Mouse (Mus musculus) neural tube, embryonic 15.5 days (tissue): ENCODE data around the gene Syt12. TPM values are rescaled to one million over a fixed set of nuclear protein-coding genes. Genes with fewer than 3 reads are reported as not detected.

Experiments used
- ATAC-seq: fragments of 200-750 bp; cut with Nextera tagmentation; 2 replicates; pipeline ENCODE4 v1.8.0; 2017; ENCODE audit warnings: mild to moderate bottlenecking, moderate TSS enrichment, moderate library complexity; ENCODE audit not compliant: low FRiP score
- H3K27ac ChIP-seq: fragments of 300-500 bp; sonication (generic); replicated peaks from 2 replicates; pipeline ENCODE4 v1.5.1; 2015; ENCODE audit warnings: mild to moderate bottlenecking, inconsistent platforms
- H3K27me3 ChIP-seq: fragments of 300-500 bp; sonication (generic); replicated peaks from 2 replicates; pipeline ENCODE4 v1.6.1; 2015; ENCODE audit warnings: inconsistent platforms
- H3K36me3 ChIP-seq: fragments of 300-500 bp; sonication (generic); 2 replicates; pipeline ENCODE4 v1.6.1; 2015; ENCODE audit warnings: inconsistent platforms
- H3K4me1 ChIP-seq: fragments of 300-500 bp; sonication (generic); 2 replicates; pipeline ENCODE4 v1.6.1; 2015; ENCODE audit warnings: inconsistent platforms
- H3K4me2 ChIP-seq: fragments of 300-500 bp; sonication (generic); 2 replicates; pipeline ENCODE4 v1.6.1; 2015; ENCODE audit warnings: inconsistent platforms, mild to moderate bottlenecking, moderate library complexity
- H3K4me3 ChIP-seq: fragments of 300-500 bp; sonication (generic); replicated peaks from 2 replicates; pipeline ENCODE4 v1.5.1; 2015; ENCODE audit warnings: mild to moderate bottlenecking, inconsistent platforms
- H3K9ac ChIP-seq: fragments of 300-500 bp; sonication (generic); replicated peaks from 2 replicates; pipeline ENCODE4 v1.6.1; 2015; ENCODE audit warnings: mild to moderate bottlenecking, inconsistent platforms
- H3K9me3 ChIP-seq: fragments of 300-500 bp; sonication (generic); replicated peaks from 2 replicates; pipeline ENCODE4 v1.6.1; 2016; ENCODE audit warnings: inconsistent platforms
- WGBS: fragments of 180-500 bp; shearing (Covaris S2); methylation state at CpG from one replicate; pipeline ENCODE4 v1.1.7; 2015; ENCODE audit warnings: mixed read lengths; 5-methylcytosine and 5-hydroxymethylcytosine counted together
- polyA plus RNA-seq: library from polyadenylated mRNA; unstranded; fragments of >200 nt; fragmentation: Nextera tagmentation; extraction: Ambion mirVana; gene quantifications from 2 replicates; pipeline ENCODE4 v1.2.1, GENCODE M21; 2015

Gene Syt12
- polyA plus RNA-seq, 1 experiment from 2014 or later: 8.8 TPM

DNA sequence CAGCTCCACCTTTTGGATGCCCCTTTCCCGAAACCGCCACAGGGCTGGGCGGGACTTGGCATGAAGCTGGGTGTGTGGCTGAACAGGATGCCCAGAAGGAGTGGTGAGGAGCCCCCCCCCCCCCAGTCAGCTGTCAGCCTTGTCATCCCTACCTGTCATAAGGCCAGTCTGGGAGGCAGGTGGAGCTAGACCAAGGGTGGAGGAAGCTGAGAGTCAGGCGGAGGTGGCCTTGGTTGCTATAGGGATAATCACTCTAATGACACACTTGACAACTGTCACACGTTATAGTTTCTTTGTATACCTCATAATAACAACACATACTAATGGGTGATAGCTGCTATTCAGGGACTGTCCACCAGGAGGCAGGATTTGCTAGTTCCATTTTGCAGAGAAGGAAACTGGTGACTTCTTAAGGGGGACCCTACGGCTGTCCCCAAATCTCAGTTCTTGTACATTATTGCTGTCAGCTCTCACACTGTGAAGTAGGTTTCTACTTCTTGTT is 36.1 kb downstream of the Syt12 start:
- Histone ChIP-seq H3K27ac (no peak overlapping the region), H3K27me3 (peaks cover 31% of the 10 kb centered on the region), H3K9ac (no peak overlapping the region), H3K4me1 (peaks cover 30% of the 10 kb centered on the region), H3K36me3 (no peaks in the 10 kb centered on the region), H3K4me3 (no peak overlapping the region), H3K9me3 (no peaks in the 10 kb centered on the region), H3K4me2 (no peak overlapping the region)
- 38% methylated on average over 6 of the region's 6 CpGs for WGBS
- ATAC-seq: no peak

DNA sequence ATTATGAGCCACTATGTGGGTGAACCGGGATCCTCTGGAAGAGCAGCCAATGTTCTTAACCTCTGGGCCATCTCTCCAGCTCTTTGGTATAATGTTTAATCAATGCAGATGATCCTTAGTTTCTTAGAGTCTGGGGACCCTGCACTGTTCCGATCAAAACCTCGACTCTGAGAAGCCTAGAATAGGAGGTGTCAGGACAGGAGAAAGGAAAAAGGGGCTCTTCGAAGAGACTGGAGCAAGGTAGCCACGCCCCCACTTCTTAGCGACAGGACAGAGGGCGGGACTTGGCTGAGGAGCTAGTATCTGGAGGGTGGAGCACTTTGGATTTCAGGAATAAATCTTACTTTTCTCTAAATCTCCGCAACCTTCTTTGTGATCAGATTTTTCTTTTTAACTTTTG is 37.0 kb downstream of the Syt12 start:
- 13% methylated on average over 8 of the region's 8 CpGs for WGBS
- no peaks in the 10 kb centered on the region for H3K36me3 ChIP-seq
- peaks cover 31% of the 10 kb centered on the region for H3K27me3 ChIP-seq
- no peak overlapping the region for H3K9ac ChIP-seq
- H3K4me1 ChIP-seq: peaks cover 30% of the 10 kb centered on the region
- no peak overlapping the region for H3K27ac ChIP-seq
- no peak for ATAC-seq
- H3K9me3 ChIP-seq: no peaks in the 10 kb centered on the region
- no peak overlapping the region for H3K4me3 ChIP-seq
- H3K4me2 ChIP-seq: peak overlapping the region; percentile 84

GRCm38 (mm10) chr19:4439161-4439801 is 38.0 kb downstream of the Syt12 start, which contains the start of gene Rhod:
Gene Rhod (minus strand): TSS chr19:4439432.
- WGBS: under 1% methylated on average over 45 of the region's 51 CpGs
- H3K4me1 ChIP-seq: peaks cover 30% of the 10 kb centered on the region
- H3K9me3 ChIP-seq: no peaks in the 10 kb centered on the region
- H3K4me3 ChIP-seq: peak within 1 kb of the TSS; percentile 50
- no peak within 1 kb of the TSS for H3K27ac ChIP-seq
- no peak; the same call in 1 of the 2 replicates for ATAC-seq
- H3K9ac ChIP-seq: peak within 1 kb of the TSS; percentile 54
- H3K27me3 ChIP-seq: peaks cover 31% of the 10 kb centered on the region
- H3K36me3 ChIP-seq: no peaks in the 10 kb centered on the region
- peak within 1 kb of the TSS; percentile 84 for H3K4me2 ChIP-seq

- WGBS: 4% methylated on average over 8 of the region's 8 CpGs
- Histone ChIP-seq H3K4me3 (peak overlapping the region; percentile 50), H3K27ac (no peak overlapping the region), H3K36me3 (no peaks in the 10 kb centered on the region), H3K27me3 (peaks cover 31% of the 10 kb centered on the region), H3K4me2 (peak overlapping the region; percentile 84), H3K9ac (peak overlapping the region; percentile 54), H3K4me1 (peaks cover 30% of the 10 kb centered on the region), H3K9me3 (no peaks in the 10 kb centered on the region)
- no peak for ATAC-seq
These were observed 38.5 kb downstream of the Syt12 start for GRCm38 (mm10) chr19:4438791-4439160.

- Histone ChIP-seq H3K36me3 (no peaks in the 10 kb centered on the region), H3K27me3 (peaks cover 31% of the 10 kb centered on the region), H3K4me3 (no peak overlapping the region), H3K4me2 (no peak overlapping the region), H3K4me1 (peaks cover 30% of the 10 kb centered on the region), H3K9ac (no peak overlapping the region), H3K27ac (no peak overlapping the region), H3K9me3 (no peaks in the 10 kb centered on the region)
- ATAC-seq: no peak
- WGBS: 84% methylated on average over 6 of the region's 6 CpGs
These were observed 39.4 kb downstream of the Syt12 start for GRCm38 (mm10) chr19:4437886-4438285.

GRCm38 (mm10) chr19:4436254-4436653 is 41.0 kb downstream of the Syt12 start:
- Histone ChIP-seq H3K4me1 (peaks cover 21% of the 10 kb centered on the region), H3K9me3 (no peaks in the 10 kb centered on the region), H3K4me2 (no peak overlapping the region), H3K27ac (no peak overlapping the region), H3K27me3 (peaks cover 31% of the 10 kb centered on the region), H3K9ac (no peak overlapping the region), H3K36me3 (no peaks in the 10 kb centered on the region), H3K4me3 (no peak overlapping the region)
- 96% methylated on average over 3 of the region's 3 CpGs for WGBS
- ATAC-seq: no peak

DNA sequence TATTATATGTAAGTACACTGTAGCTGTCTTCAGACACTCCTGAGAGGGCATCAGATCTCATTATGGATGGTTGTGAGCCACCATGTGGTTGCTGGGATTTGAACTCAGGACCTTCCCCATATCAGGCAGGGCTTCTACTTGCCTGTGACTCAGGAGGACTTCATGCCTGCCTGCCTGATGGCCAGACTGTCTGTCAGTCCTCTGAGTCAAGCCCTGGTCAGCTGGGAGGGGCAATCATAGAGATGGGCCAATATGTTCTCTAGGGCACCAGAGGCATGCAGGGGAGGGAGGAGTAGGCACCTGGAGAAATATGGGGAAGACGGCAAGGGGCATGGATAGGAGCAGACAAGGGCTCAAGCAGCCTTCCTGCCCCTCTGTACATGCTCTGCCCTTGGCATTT is 42.2 kb downstream of the Syt12 start:
- H3K4me2 ChIP-seq: no peak overlapping the region
- no peaks in the 10 kb centered on the region for H3K9me3 ChIP-seq
- no peak overlapping the region for H3K4me3 ChIP-seq
- ATAC-seq: no peak
- WGBS: 96% methylated on average over 1 of the region's 1 CpGs
- no peak overlapping the region for H3K9ac ChIP-seq
- H3K27me3 ChIP-seq: peaks cover 19% of the 10 kb centered on the region
- H3K4me1 ChIP-seq: peaks cover 12% of the 10 kb centered on the region
- H3K36me3 ChIP-seq: no peaks in the 10 kb centered on the region
- no peak overlapping the region for H3K27ac ChIP-seq

DNA sequence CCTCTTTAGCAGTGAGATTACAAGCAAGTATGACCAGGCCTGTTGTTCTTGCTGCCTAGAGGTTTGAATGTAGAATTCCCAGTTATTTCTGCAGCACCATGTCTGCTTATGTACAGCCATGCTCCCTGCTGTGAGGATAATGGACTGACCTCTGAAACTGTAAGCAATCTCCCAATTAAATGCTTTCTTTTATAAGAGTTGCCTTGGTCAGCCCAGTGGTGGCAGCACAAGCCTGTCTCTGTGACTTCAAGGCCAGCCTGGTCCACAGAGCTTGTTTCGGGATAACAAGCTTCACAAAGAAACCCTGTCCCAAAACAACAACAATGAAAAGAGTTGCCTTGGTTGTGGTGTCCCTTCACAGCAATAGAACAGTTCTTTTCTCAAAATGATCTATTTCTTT is 43.5 kb downstream of the Syt12 start:
- 80% methylated on average over 1 of the region's 1 CpGs for WGBS
- no peak overlapping the region for H3K9ac ChIP-seq

GRCm38 (mm10) chr19:4430091-4430620 is 47.1 kb downstream of the Syt12 start:
- Histone ChIP-seq H3K9me3 (no peaks in the 10 kb centered on the region), H3K9ac (no peak overlapping the region), H3K4me3 (no peak overlapping the region), H3K27ac (no peak overlapping the region), H3K27me3 (no peaks in the 10 kb centered on the region), H3K4me2 (no peak overlapping the region), H3K36me3 (no peaks in the 10 kb centered on the region), H3K4me1 (no peaks in the 10 kb centered on the region)
- ATAC-seq: no peak
- WGBS: 91% methylated on average over 4 of the region's 4 CpGs

More for the DNA sequence above, 43.5 kb downstream of the Syt12 start:
- no peak overlapping the region for H3K4me2 ChIP-seq
- H3K4me3 ChIP-seq: no peak overlapping the region
- no peak overlapping the region for H3K27ac ChIP-seq
- no peak for ATAC-seq
- no peaks in the 10 kb centered on the region for H3K36me3 ChIP-seq
- H3K27me3 ChIP-seq: peaks cover 9% of the 10 kb centered on the region
- no peaks in the 10 kb centered on the region for H3K9me3 ChIP-seq
- H3K4me1 ChIP-seq: no peaks in the 10 kb centered on the region; the same call in 1 of the 2 replicates

DNA sequence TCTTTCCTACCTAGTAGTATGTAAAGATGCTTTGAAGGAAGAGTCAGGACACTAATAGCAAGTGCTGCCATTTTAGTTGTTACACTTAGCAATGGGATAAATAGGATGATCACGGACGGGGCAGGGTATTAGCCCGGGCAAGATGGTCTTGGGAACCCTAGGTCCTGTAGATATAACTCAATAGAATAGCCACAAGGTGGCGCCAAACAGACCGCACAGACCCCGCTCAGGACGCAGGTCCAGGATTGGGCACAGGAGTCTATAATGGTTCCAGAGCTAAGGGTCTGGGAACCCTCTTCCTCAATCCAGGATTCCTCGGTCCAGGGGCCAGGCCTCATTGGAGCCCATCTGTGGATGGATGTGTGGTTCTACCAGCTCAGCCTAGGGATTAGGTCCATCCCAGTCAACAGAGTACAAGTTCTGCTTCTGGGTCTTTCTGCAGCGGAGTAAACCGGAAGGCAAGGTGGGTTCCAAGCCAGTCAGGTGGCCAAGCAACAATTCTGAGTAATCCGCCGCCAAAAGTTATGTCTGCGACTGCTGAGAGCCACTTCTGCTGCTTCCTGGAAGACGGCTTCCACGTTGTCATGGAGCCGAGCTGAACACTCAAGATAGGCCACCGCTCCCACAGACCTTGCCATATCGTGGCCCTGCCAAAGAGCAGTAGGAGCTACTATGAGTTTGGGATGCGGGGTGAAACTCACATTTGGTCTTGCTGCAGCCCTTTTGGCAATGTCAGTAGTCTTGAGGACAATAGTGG is 51.5 kb downstream of the Syt12 start:
- Histone ChIP-seq H3K27me3 (no peaks in the 10 kb centered on the region), H3K27ac (no peak overlapping the region)
- whole genome bisulfite sequencing: 75% methylated on average over 19 of the region's 19 CpGs

GRCm38 (mm10) chr19:4423021-4423420 is 54.2 kb downstream of the Syt12 start:
- H3K27me3 ChIP-seq: no peaks in the 10 kb centered on the region
- H3K4me1 ChIP-seq: no peaks in the 10 kb centered on the region
- no peaks in the 10 kb centered on the region for H3K36me3 ChIP-seq
- 86% methylated on average over 3 of the region's 3 CpGs for WGBS
- H3K9me3 ChIP-seq: no peaks in the 10 kb centered on the region
- no peak overlapping the region for H3K9ac ChIP-seq
- ATAC-seq: no peak
- no peak overlapping the region for H3K27ac ChIP-seq
- no peak overlapping the region for H3K4me3 ChIP-seq
- H3K4me2 ChIP-seq: no peak overlapping the region

More for the DNA sequence above, 51.5 kb downstream of the Syt12 start:
- Histone ChIP-seq H3K4me3 (no peak overlapping the region), H3K9me3 (no peaks in the 10 kb centered on the region), H3K9ac (no peak overlapping the region), H3K4me1 (no peaks in the 10 kb centered on the region), H3K36me3 (no peaks in the 10 kb centered on the region), H3K4me2 (no peak overlapping the region)
- ATAC-seq: no peak

DNA sequence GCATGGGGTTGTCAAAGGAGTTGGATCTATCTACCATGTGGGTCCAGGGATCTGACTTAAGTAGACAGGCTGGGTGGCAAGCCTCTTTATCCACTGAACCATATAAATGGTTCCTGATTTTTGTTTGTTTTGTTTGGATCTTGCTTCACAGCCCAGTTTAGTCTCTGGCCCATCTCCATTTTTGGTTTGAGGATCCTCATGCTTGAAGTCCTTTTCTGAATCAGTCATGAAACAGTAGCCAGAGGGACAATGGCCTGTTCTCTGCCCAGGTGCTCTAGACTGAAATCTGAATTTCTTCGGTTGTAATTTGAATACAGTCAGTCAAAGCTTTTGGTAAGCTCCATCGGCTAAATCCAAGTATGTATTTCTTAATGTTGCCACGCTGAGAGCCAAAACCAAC is 54.7 kb downstream of the Syt12 start:
- no peak overlapping the region for H3K4me3 ChIP-seq
- ATAC-seq: no peak
- 96% methylated on average over 3 of the region's 3 CpGs for WGBS
- no peaks in the 10 kb centered on the region for H3K36me3 ChIP-seq
- H3K27me3 ChIP-seq: no peaks in the 10 kb centered on the region
- H3K9me3 ChIP-seq: no peaks in the 10 kb centered on the region
- no peak overlapping the region for H3K27ac ChIP-seq
- no peak overlapping the region for H3K9ac ChIP-seq
- H3K4me2 ChIP-seq: no peak overlapping the region
- H3K4me1 ChIP-seq: no peaks in the 10 kb centered on the region
